Mouse (Mus musculus) erythroblast, embryonic 14.5 days (primary cell): ENCODE results near the gene Dmd. TPM values are rescaled to one million over a fixed set of nuclear protein-coding genes. Genes with fewer than 3 reads are reported as not detected.

Experiments
- H3K27me3 ChIP-seq: 2 replicates; pipeline ENCODE4 v1.6.1; 2012; ENCODE audit warnings: inconsistent platforms; ENCODE audit not compliant: control insufficient read depth
- H3K36me3 ChIP-seq: 2 replicates; pipeline ENCODE4 v1.6.1; 2012; ENCODE audit warnings: mild to moderate bottlenecking, inconsistent platforms; ENCODE audit not compliant: control insufficient read depth
- H3K4me1 ChIP-seq: 2 replicates; pipeline ENCODE4 v1.6.1; 2012; ENCODE audit warnings: inconsistent platforms; ENCODE audit not compliant: control insufficient read depth
- H3K4me3 ChIP-seq: replicated peaks from 2 replicates; pipeline ENCODE3; 2012; ENCODE audit warnings: moderate library complexity, mild to moderate bottlenecking, inconsistent platforms
- H3K9me3 ChIP-seq: 2 replicates; pipeline ENCODE4 v1.6.1; 2012; ENCODE audit warnings: low read length, inconsistent platforms, mixed read lengths; ENCODE audit not compliant: control insufficient read depth
- GATA1 ChIP-seq: IDR thresholded peaks from 2 replicates; pipeline ENCODE4 v1.6.1; 2012; ENCODE audit warnings: low read length, inconsistent platforms, mixed read lengths
- TAL1 ChIP-seq: IDR thresholded peaks from 3 replicates; pipeline ENCODE4 v1.6.1; 2012; ENCODE audit warnings: low read length, inconsistent platforms, mixed read lengths
- polyA plus RNA-seq: library from polyadenylated mRNA; stranded (reverse); fragments of >175 nt; gene quantifications from 2 replicates; pipeline ENCODE4 v1.2.3, GENCODE M21; 2012

Gene Dmd
- polyA plus RNA-seq, 1 experiment, result not detected

DNA sequence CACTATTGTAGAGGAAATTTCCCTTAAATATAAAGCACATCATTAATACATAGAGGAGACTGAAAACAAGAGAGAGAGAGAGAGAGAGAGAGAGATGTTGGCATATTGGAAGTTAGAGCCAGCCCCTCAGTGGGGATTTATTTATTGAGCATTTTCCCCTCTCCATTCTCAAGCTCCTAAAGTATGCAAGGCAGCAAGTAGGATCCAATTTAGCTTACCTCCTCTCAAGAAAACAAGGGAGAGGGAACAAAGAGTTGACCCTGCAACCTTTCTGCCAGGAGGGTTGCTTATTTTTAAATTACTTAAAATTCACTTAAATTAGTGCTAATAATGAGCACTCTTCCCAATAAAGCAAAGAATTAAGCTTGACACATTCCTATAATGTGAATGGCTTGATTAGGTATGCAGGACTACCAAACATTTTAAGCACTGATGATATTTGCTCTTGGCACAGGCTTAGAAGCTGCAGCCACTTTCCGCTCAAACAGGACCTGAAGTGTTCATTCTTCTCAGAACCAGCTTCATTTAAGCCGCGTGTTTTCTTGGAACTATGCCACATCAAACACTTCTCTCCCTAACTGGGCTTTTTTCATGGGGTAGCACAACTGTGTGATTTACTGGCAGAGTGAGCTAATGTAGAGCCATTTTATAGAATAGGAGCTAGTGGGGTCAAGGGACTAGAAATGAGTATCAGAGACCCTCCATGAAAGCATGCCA is 1566.1 kb downstream of the Dmd start:
- no peak for TF ChIP-seq GATA1
- no peak for TF ChIP-seq TAL1
- H3K27me3 ChIP-seq, result no peaks in the 10 kb centered on the region
- H3K4me1 ChIP-seq, result no peaks in the 10 kb centered on the region
- H3K36me3 ChIP-seq, result no peaks in the 10 kb centered on the region
- no peaks in the 10 kb centered on the region for H3K9me3 ChIP-seq
- no peak overlapping the region for H3K4me3 ChIP-seq

DNA sequence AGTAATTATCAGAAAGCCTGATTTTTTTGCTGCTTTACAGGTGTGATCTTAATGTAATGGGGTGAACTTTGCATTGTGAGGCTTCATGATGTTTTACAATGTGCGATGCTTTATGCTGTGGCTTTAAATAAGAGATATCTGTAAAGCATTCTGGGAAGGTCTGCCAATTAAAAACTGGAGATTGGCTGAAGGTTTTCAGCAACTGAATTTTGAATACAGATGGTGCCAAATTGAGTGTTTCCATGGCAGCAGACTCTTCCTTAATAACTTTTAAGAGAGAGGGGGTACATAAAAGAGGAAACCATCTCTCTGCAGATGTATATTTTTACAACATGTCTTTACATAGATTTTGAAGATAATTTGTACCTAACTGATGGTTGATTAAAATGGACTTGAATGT is 1603.3 kb downstream of the Dmd start:
- Histone ChIP-seq H3K9me3 (no peaks in the 10 kb centered on the region), H3K4me1 (no peaks in the 10 kb centered on the region), H3K4me3 (no peak overlapping the region), H3K36me3 (no peaks in the 10 kb centered on the region), H3K27me3 (no peaks in the 10 kb centered on the region)
- TF ChIP-seq GATA1 (no peak), TAL1 (no peak)

DNA sequence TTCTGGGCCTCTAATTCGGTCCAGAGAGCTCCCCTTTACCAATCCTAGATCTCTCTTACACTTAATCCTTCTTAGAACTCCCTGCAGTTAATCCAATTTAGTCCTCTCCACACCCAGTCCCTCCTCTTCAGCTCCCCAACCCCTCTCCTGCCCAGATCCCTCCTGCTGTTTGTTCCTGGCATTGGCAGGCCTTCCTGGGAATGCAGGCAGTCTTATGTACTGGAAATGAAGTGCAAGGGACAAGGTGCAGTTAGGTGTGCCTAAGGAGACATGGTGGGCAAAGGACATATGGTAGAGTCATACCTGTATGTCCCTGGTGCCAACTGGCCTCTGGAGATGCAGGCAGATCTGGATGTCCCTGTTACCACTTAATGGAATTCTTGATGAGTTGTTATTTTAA is 1604.8 kb downstream of the Dmd start:
- TF ChIP-seq GATA1 (no peak), TAL1 (no peak)
- no peaks in the 10 kb centered on the region for H3K27me3 ChIP-seq
- H3K36me3 ChIP-seq, result no peaks in the 10 kb centered on the region
- H3K4me3 ChIP-seq, result no peak overlapping the region
- H3K4me1 ChIP-seq, result no peaks in the 10 kb centered on the region
- no peaks in the 10 kb centered on the region for H3K9me3 ChIP-seq

DNA sequence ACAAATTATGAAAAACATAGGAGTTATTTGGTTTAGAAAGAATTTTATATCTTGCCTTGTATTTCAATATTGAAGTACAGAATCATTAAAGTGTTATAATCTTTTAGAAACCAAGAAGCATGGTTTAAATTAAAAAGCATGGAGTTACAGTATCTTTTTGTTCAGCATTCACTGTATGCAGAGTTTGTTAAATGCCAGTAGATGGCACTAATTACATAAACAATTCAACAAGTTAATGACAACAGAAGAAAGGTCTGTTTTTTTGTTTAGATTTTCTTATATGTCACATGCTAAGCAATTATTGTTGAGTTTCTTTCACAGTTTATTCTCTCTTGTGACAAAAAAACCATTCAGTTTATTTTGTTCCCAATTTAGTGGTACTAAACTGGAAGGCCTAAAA is 1649.8 kb downstream of the Dmd start:
- TF ChIP-seq GATA1 (no peak), TAL1 (no peak)
- no peaks in the 10 kb centered on the region for H3K27me3 ChIP-seq
- H3K36me3 ChIP-seq, result no peaks in the 10 kb centered on the region
- no peak overlapping the region for H3K4me3 ChIP-seq
- no peaks in the 10 kb centered on the region for H3K4me1 ChIP-seq
- H3K9me3 ChIP-seq, result no peaks in the 10 kb centered on the region

DNA sequence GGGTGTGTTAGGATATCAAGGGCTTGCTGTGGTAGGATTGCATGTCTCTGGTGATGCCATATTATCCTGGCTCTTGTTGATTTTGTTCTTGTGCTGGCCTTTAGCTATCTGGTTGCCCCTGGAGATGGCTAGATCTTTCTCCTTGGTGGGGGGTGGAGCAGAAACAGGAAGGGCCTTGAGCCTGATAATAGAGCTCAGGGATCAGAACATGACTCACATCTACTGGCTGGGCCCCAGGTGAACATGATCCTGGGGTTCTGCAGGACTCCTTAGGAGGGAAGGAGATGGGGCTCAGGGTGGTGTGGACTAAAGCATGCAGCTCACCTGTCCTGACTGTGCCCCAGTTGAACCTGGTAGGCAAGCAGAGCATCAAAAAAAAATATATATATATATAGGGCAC is 1691.8 kb downstream of the Dmd start:
- H3K27me3 ChIP-seq, result no peaks in the 10 kb centered on the region
- TF ChIP-seq GATA1, result no peak
- no peak for TF ChIP-seq TAL1
- H3K36me3 ChIP-seq, result no peaks in the 10 kb centered on the region
- no peak overlapping the region for H3K4me3 ChIP-seq
- no peaks in the 10 kb centered on the region for H3K9me3 ChIP-seq
- no peaks in the 10 kb centered on the region for H3K4me1 ChIP-seq

DNA sequence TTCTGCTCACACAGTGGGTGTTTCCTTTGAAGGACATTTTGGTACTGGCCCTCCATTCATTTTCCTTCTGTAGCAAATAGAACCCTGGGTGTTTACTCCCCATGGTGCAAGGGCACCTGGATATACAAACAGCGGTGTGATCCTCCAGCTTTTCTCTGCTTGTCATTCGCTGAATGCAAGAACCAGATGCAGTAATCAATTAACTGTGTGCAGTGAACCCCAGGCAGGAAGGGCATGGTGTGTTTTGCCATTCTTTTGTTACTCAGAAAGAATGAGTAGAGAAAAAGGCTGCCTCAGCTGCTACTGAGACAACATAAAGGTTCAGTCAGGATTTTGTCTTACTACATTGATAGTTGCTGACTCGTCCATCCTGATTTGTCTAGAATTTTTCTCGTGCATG is 1799.0 kb downstream of the Dmd start:
- Histone ChIP-seq H3K4me1 (no peaks in the 10 kb centered on the region), H3K36me3 (no peaks in the 10 kb centered on the region), H3K27me3 (no peaks in the 10 kb centered on the region), H3K9me3 (no peaks in the 10 kb centered on the region), H3K4me3 (no peak overlapping the region)
- TF ChIP-seq GATA1 (no peak), TAL1 (no peak)

DNA sequence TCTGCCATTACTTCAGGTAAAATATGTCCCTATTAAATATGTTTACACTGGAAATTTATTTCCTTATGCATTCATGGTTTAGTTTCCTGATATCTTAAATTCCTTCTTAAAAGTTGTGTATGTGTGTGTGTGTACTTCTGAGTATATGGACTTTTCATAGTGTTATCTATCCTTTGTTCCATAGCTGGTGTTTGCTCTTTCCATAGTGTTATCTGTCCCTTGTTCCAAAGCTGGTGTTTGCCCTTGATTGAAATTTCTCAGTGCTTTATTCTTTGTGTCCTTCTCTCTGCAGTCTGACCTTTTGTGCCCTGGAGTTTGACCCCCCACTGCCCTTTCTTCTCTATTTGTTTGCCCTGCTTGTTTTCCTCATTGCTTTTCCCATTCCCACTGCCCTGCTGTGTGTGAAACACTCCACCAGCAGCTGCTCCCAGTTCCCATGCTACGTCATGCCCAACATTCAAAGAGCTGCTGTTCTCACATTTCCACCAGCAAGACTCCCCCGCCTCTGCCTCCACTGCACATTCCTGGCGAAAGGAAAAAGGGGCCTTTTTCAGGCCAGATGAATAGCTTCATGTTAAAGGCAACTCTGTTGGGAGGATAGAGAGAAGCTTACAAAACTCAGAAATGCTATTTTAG is 1911.5 kb downstream of the Dmd start:
- no peak overlapping the region for H3K4me3 ChIP-seq
- no peaks in the 10 kb centered on the region for H3K36me3 ChIP-seq
- no peaks in the 10 kb centered on the region for H3K9me3 ChIP-seq
- no peaks in the 10 kb centered on the region for H3K4me1 ChIP-seq
- no peaks in the 10 kb centered on the region for H3K27me3 ChIP-seq
- TF ChIP-seq GATA1 (no peak), TAL1 (no peak)

DNA sequence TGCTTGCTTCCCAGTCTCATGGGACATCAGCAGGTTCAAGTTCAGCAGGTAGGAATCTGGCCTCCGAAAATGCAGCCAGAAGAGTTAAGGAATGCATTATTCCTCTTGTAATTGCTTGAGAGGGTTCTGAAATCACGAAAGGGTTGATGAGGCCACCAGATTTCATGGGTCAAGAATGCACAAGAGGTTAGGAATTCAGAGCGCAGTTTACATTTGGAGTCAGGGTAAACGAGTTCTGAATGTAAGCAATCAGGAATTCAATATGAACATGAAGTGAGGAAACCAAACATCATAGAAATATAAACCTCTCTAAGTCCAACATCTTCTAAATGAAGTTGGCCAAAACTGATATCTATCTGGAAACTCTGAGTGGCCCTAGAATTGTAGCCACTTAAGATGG is 1924.4 kb downstream of the Dmd start:
- Histone ChIP-seq H3K4me1 (no peaks in the 10 kb centered on the region), H3K4me3 (no peak overlapping the region), H3K9me3 (no peaks in the 10 kb centered on the region), H3K36me3 (no peaks in the 10 kb centered on the region), H3K27me3 (no peaks in the 10 kb centered on the region)
- no peak for TF ChIP-seq TAL1
- no peak for TF ChIP-seq GATA1

DNA sequence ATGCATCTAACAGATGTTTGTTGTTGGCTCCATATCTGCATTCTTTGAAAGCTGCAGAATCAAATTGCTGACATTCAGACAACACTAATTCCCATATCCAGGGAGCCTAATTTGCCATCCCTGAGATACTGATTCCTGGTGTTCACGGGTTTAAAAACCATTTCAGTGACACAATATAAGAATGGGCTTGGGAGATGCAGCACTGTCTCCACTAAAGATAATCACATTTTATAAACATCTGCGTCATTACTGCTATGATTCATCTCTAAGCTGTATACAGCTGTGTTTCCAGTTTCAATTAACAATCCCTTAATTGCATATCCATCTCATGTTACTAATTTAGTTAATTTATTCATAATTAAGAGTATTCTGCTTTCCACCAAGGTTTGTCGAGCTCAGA is 1929.5 kb downstream of the Dmd start:
- H3K27me3 ChIP-seq, result no peaks in the 10 kb centered on the region
- no peaks in the 10 kb centered on the region for H3K4me1 ChIP-seq
- no peak overlapping the region for H3K4me3 ChIP-seq
- TF ChIP-seq GATA1 (no peak), TAL1 (no peak)
- no peaks in the 10 kb centered on the region for H3K9me3 ChIP-seq
- H3K36me3 ChIP-seq, result no peaks in the 10 kb centered on the region
